Mouse (Mus musculus): ENCODE data around the gene Skp2.

The Skp2 gene

DNA sequence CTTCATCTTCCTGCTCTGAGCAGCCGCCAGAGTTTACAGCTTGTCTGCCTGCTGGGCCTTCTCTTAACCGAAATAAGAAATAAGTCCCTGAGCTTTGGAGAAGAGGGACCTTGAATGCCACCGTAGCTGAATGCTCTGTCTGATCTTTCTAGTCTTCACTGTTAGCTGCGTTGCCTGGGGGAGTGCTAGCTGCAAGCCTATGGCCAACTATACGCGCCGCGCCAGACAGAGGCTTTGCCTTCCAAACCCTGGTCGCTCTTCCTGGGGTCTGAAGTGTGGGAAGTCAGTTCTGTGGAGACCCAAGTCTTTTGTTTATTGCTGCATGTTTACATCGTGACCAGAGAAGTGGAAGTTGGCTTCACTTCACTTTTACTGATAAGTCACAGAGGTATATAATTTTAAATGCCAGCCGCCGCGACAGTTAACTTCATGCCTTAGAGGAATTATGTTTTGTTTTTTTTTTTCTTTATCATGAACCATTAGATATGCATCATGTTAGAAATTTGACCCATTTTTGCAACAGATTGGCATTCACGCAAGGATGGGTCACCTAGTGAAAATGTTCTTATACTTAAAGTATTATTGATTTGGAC is 79.5 kb downstream of the Skp2 start:
- DNase-seq (ENCODE audit: low spot score in 2 of 2), result no peak

DNA sequence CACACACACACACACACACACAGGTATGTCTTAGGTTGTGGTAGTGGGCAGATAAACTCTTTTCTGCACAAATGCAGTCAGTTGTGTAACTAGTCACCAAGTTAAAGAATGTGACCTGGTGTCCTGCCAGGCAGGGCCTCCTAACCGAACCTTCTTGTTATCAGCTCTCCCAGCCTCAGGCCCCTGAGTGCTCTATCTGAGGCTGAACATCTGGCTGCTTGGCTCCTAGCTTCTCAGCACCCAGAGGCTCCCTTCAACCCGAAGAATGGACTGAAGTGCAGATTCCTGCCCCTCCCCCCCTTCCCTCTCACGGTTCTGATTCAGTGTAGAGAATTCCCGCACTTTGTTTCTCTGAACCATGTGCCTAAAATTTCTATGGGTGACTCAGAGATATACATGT is 80.6 kb downstream of the Skp2 start:
- peak; percentile 40 to 63 for DNase-seq (ENCODE audit: low spot score in 2 of 2)

DNA sequence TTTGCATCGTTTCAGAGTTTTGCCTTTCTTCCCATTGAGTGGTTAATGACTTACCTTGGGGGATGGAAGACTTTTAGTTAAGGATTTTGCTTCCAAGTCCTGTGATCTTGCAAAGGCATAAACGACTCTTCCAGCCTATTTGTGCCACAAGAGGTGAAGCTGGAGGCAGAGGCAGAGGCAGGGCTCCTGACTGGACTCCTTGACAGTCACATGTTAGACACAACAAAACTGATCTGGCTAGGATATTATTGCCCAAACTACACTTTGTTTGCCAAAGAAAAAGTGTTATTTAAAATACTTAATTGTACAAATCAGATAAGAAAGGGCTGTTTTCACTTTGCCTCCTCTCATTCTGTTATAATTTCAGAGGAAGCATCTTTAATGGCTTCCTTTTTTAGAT is 81.1 kb downstream of the Skp2 start:
- no peak for DNase-seq (ENCODE audit: low spot score in 2 of 2)

DNA sequence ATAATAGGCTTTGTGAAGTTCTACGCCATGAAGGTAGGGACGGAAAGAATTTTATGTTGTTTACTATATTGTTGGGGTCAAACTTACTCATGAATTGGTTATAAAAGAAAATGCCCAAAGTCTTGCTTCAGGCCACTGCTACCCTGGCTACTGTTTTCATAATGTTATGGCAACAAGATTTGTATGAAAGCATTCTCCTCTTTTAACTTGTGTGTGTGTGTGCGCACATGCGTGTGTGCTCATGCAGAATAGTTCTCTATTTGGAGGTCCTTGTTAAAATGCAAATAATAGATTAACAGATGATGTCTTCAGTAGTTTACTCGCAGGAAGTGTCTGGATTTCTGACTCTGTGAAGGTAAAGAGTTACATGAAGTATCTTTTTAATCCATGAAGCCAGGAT is 81.5 kb downstream of the Skp2 start:
- DNase-seq (ENCODE audit: low spot score in 2 of 2), result no peak

DNA sequence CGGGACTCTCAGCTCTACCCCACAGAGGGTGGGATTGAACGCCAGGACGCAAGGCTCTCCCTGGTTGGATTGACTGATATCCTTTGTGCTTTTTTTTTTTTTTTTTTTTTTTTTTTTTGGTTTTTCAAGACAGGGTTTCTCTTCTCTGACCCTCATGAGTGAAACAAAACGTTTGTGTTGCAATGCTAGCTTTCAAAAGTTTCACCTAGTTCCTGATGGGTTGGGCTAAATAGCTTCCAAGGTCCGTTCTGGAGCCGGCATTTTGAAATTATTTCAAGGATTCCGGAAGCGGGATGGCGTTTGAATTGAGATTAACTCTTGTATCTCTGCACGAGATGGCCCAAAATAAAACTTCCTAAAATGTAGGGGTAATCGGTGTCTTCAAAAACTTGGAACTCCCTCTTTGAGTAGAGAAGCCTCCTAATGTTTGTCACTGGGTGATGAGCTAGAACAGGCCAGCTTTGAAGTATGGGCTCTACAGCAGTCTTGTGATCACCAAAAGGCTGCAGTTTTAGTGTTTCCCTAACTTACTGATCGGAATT is 82.1 kb downstream of the Skp2 start:
- no peak for DNase-seq (ENCODE audit: low spot score in 2 of 2)

DNA sequence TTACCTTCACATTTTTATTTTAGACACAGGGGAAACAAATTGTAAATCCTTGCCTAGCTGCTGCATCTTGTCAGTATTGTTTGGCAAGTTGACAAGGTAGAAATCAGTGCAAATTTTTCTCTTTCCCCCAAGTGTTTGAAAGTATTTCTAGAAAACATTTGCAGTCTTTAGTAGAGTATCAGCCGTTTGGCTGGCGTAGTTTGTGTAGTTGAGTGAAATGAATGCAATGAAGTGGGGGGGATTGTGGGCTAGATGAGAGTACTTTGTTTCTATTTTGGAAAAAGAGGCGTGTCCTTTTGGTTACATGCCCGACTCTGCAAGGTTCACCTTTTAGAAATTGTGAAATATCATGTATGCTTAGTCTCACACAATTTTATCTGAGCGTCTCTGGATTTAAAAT is 82.6 kb downstream of the Skp2 start:
- DNase-seq (ENCODE audit: low spot score in 2 of 2), result no peak

DNA sequence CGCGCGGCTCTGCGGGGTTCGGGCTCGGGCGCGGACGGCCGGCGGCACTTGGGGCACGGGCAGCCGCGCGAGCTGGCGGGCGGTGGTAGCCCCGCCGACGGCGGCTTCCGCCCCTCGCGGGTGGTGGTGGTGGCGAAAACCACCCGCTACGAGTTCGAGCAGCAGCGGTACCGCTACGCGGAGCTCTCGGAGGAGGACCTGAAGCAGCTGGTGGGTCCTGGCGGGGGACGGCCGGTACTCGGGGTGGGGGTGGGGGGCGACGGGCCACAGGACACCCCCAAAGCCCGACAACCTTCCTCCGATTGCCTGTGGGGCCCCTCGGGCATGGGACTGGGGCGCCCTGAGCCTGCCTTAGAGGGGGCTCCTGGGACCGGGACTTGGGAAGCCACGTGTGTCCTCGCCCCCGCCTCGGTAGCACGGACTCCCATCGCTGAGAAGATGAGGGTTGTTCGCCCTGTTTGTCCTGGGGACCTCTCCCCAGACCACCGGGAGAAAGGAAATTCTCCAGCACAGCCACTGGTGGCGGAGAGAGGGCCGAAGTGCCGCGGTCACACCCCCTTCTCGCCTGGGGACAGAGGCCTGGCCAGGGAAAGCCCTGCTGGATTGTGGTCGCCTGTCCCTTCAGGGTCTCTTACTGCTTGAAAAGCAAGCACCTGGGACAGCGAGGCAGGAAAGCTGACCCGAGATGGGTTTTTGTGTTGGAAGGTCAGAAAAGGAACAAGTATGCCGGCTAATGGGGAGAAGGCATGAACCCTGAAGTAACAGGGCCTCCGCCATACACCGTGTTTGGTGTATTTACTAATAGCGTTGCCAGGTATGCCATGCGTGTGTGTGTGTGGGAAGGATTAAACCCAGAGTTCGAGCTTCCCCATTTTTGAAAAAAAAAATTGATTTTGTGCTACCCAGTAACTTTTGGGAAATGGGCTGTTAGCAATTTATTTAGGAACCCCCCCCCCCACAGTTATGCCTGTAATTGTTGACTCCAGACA is 83.4 kb downstream of the Skp2 start:
- peak; percentile 37 to 52 for DNase-seq (ENCODE audit: low spot score in 2 of 2)

DNA sequence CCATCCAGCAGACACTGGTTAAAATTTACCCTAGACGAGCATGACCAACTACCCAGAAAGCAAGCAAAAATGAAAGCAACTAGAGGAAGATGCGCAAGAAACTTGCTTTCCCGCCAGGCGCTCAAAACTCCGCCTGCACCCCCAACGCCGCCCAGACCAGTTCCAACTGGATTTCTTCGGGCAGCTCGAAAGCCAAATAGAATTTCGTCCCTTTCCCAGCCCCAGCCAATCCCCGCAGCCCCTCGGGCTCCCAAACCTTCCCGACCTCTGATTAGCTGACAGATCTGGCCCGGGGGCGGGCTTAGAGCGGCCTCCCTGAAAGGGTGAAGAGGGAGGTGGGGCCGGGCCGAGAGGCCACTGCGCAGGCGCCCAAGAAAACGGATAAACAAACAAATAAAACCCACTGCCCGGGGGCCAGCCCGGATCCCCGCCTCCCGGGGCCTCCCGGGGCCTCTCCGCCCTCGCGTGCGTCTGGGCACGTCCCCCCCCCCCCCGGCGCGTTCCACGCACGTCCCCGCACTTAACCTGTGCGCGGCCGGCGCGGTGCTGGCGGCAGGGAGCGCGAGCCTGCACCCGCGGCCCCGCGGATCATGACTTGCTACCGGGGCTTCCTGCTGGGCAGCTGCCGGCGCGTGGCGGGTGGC is 84.2 kb downstream of the Skp2 start, which contains the start of gene Nadk2:
TSS of gene Nadk2 (plus strand) at position 349 of the 644 bp plus-strand sequence.
- peak; percentile 96 for DNase-seq (ENCODE audit: low spot score in 2 of 2)

DNA sequence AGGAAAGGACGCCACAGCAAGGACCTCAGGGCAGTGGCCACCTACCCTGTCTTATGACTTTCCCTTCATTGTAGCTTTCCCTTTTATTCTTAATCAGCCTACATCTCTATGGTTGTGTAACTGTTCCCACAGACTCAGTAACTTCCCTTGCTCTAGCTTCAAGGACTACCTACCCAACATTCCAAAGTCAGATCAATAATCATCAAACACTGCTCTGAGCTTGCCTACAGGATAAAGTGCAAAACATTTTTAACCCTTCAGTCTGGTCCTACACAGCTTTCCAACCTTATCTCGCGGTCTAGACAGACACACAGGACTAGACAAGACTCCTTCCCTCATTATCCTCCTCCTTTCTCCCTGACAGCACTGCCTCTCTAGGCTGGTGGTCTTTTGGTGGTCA is 84.9 kb downstream of the Skp2 start:
- no peak for DNase-seq (ENCODE audit: low spot score in 2 of 2)

DNA sequence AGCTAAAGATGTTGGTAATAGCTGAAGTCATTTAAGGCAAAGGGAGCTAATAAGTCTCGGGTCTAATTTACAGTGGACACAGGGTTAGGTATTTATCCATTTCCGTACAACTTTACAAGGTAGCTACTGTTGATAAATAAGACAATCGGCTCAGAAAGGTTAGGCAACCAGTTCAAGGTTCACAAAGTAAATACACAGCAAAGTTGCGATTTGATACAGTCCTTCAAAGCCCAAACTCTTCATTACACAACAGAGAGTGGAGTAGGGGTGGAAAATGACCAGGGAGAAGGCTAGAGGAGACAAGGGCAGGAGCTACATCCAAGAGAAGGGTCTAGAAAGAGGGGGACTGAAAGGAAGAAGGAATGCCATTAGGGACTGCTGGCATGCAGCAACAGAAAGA is 86.3 kb downstream of the Skp2 start:
- DNase-seq (ENCODE audit: low spot score in 2 of 2), result no peak
